Mouse (Mus musculus) retina, embryonic 14.5 days (tissue): ENCODE measurements around the gene Psmb7.

Source experiments
- DNase-seq: peaks from one replicate; pipeline ENCODE4 v3.0.0-alpha.2; 2015; ENCODE audit warnings: low spot score

The Psmb7 gene

DNA sequence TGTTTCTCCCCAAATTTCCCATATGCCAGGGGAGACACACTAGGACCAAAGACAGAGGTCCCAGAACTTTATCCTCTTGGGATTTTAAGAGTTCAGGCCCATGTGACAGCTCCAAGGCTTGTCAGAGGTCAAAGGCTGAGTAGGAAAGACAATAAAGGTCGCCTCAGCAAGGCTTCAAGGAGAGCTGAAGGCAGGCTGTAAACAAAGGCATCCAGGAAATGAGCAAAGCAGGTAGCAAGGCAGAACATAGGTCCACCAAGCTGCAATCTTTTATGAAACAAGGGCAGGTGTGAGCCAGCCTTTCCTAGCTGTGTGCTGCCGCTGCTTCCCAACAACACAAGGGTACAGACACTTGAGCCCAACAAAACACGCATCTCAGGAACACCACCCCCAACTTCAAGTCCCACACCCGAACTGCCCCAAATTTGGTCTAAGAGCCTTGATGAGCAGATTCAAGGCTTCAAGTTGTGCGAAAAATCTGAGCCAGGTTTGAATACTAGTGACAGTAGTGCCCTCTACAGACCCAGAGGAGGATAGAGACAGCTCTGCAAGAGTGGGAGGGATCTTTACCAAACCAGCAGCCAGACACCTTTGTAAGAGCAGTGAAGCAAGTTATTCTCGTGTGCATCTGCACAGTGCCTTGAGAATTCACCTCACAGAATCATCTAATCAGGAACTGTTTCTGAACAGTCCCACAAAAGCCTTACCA is 52.0 kb downstream of the Psmb7 start:
- DNase-seq: peak; percentile 60

DNA sequence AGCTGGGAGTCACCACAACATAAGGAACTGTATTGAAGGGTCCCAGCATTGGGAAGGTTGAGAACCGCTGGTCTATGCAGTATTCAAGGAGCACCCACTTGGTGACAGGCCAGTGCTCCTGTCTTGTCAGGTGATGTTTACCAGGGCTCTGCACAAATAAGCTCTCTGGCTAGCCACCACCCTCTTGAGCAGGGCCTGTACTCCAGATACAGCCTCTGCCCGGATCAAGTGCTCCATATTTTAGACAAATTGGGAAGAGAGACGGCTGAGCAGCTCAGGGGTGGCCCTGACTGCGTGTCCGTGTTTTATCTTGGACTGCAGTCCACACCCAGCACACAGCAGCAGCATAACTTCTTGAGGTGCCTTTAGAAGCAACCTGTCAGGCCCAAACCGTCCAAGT is 57.2 kb downstream of the Psmb7 start:
- DNase-seq: no peak

DNA sequence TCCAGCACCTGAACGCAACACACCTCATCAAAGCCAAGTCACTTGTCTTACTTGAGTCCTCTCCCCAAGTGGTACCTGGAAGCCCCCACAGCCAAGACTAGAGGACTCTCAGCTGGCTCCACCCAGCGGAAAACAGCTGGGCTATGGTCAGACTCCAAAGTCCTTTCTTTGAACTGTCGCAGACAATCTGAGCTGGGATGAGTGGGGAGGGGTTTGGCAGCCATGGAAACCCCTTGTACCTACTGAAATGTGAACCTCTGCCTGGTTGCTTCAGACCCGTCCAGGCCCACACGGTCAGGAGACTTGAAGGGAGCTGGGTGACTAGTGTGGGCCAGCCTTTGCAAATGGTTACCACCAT is 58.5 kb downstream of the Psmb7 start:
- DNase-seq: peak; percentile 32

DNA sequence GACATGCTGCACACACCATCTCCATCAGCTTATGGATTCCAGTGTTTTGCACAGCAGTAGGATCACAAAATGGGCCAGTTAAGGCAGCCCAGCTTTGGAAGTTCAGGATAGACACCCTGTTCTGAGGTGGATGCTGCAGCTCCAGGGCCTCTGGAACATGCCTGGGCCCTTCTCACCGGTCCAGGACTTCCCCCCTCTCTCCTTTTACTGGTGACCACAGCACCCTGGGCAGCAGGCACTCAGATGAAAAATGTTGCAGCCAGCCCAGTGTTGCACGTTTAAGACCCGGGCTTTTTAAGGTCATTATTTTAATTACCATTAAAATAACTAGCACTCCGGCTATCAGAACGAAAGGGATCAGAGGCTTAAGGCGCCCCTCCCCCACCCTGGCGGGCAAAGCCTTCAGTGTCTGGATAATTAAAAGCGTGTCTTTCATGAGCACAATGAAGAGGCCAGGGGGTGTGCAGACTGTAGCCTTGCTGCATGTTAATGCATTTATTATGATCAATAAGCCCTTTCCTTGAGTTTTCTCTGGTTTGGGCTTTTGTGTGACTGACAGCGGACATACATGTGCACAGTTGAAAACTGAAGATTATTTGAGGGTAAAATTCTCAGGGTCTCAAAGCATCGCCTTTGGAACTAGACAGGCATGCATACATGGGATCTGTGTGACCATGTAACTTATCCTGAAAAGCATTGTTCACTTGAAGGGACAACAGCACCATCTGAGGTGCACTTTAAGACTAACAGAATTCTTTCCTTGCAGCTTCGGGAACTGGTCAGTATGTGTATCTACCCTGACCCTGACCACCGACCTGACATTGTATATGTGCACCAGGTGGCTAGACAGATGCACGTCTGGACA is 59.1 kb downstream of the Psmb7 start:
- peak; percentile 76 for DNase-seq

DNA sequence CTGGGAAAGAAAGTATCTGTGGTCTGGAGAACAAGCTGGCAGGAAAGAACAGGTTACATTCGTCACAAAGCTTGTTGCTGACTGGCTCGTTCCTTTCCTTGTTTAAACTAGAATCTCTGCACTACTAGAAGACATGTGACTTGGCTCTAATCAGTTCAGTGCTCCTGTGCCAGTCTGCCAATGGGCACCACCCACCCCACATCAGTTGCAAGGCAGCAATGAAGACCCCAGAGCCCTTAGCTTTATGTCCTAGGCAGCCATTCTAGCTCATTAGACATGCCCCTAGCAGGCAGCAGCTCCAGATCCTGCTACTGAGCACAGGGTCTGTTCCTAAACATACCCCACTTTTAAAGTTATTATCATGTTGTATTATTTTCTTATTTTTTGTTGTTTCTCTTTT is 59.9 kb downstream of the Psmb7 start:
- no peak for DNase-seq

DNA sequence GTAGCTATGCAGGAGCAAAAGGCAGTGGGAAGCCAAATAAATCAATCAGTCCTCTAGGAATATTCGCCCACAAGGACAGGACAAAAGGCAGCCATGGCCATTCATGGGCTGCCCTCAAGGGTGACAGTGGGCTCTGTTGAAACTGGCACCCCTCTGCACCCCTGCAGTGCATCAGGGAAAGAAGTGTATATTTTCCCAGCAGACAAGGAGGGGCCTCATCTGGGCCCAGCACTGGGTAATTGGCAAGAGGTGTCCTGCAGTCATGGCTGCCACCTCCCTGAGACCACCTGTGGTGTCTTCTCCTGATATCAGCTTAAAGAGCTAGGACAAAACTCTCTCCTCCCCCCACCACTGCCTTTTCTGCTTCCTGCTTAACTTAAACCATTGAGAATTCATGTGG is 64.4 kb downstream of the Psmb7 start:
- DNase-seq: no peak

DNA sequence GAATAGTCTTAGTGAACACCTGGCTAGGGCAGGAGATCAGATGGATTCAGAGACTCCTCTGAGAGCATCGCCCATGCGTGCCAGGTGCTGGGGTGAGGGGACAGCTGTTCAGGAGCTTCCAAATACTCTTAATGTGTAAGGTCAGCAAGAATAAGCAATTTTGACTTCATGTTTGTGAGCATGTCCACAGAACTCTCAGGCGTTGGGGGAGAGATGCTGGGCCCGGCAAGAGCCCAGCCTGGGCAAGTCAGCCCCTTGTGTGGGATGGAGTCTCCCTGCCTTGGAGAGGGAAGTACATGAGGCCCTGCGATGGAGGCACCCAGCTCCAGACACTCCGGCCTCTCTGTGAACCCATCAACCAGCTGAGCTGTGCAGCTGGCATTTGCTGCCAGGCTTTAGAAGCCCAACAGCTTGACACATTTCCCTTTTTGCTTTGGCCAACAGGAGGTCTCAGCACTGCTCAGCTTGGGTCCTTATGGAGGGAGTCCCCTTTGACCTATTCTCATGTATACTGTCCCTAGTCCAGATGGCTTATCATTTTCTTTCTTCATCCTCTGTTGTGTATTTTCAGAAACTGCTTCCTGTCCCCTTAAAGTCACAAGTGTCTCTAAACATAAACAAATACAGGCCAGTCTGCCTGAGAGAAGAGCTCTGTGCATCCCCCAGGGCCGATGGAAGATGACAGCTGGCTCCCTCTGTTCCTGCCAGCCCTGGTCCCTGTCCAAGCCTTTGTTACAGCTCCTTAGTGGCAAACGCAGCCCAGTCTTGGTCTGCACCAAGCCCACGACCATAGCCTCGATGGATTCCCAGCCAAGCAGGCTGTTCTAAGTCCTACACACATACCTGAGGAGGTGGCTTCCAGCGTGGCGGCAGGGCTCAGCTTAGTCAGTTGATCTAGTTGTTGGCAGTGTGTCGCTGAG is 65.0 kb downstream of the Psmb7 start:
- DNase-seq: peak; percentile 42

DNA sequence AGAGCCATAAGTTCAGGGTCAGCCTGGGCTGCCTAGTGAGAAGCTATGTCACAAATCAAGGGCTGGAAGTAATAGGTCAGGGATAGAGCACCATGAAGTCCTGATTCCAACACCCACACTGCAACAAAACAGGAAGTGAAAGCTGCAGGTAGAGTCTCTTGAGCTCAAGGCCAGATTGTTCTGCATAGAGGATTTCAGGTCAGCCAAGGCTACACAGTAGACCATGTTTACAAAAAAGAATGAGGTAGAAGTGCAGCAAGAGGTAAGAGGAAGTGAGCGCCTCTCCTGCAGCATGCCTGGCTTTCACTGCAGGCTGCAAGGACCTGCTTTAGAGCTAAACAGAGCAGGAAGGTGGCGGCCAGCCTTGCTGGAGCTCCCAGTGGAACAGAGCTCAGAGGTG is 69.2 kb downstream of the Psmb7 start:
- DNase-seq: no peak

DNA sequence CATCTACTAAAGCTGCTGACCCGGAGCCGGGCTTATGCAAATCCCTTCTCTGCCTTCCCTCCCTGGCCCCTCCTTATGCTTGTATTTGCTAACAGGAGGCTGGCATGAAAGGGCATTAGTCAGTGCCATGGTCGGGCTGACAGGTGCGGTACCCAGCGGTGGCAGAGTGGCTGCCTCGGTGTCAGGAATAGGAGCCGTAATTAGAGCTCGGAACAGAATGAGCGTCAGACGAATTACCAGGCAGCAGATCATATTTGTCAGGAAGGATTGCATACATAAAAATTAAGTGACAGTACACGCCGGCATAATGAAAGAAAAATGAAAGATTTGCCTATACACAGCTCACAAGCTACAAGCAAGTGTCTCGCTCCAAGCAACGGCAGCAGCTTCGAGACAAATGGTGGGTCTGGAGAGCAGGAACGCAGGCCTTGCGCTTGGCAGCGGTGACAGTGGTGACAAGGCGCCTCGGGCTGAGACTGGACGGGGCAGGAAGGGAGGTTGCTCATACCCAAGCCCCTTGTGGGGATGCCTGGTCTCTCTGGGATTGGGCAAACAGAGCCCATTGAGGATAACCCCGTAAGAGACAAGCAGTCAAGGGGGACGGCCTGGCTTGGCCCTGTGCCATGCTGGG is 71.8 kb downstream of the Psmb7 start:
- DNase-seq: no peak

DNA sequence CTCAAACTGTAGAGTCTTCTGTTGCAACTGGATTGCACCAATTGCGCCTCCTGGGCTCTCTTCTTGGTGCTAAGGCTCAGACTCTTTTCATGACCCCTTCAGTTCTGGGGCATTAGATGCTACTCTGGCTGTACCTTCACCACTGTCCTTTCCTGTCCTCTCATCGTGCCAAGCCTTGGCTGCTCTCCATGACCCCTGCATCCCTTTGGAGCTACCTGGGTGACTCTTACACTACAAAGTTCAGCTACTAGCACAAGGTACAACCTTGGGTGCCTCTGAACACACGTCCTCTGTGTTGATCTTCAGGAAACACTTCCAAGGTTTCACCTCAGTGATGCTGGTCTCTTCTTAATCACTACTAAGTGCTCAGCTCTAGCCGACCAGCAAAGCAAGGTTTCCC is 81.3 kb downstream of the Psmb7 start:
- DNase-seq: no peak

DNA sequence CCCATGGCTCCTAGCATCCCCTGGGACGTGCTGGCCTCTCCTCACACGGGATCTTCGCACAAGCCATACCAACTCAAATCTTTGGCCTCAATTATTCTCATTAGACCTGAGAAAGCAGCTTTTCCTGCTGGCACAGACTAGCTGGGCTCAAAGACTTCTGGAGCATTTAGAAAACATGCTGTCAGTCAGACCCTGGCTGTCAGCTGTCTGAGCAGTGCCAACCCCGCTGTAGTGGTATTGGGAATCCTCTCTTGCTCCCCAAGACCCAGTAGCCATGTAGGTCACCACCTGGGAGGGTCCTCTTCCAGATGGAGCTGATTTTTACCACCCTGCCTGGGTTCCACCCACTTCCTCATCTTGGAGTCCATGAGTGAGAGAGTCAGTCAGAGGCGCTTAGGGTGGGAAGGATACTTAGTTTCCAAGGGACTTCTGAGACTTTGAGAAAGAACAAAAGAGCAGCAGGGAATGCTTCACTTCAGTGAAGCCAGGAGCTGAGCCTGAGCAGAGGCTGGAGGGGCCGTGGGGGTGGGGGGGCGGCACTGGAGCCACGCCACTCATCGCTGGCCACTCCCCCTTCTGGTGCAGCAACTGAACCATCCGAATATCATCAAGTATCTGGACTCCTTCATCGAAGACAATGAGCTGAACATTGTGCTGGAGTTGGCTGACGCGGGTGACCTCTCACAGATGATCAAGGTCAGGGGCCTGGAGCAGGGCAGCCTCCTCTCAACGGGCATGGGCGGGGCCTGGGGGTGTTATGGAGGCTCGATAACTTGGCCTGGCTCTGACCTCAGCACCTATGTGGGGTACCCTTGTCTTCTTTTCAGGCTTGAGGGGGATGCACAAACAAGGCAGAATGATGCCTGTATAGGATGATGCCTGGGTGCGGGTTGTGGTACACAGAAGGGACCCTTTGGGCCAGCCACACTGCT is 83.3 kb downstream of the Psmb7 start:
- DNase-seq: peak; percentile 64

DNA sequence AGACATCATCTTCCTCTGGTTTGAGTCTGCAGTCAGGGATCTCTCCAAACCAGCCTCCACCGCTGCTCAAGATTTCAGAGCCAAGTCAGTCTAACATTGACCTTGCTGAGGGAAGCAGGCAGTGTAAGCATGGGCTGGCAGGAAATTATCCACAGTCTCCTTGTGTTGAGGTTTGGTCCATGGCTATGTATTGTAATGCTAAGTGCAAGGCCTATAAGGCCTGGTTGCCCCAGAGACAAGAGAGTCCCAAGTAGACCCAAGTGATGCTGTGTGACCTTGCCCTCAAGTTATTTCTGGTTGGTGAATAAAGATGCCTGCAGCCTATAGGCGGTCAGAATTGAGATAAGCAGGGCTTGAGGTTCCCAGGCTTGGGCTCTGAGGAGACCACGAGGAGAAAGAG is 87.2 kb downstream of the Psmb7 start:
- DNase-seq: no peak

DNA sequence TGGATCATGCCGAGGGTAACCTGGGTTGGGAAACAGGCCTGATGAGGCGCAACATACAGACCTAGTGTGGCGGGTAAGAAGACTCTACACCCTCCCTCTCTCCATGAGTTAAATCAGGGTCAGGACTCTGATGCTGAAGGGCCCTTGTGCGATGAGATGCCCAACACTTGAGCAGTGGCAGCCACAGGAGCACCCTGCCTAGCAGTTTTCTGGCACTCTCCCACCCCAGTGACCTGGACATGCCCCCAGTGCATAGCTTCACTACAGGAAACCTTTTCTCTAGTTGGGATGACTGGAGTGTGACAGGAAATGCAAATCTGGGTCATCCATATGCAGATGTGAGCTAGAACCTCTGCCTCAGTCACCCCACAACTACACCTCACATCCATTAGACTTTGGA is 88.2 kb downstream of the Psmb7 start:
- no peak for DNase-seq

DNA sequence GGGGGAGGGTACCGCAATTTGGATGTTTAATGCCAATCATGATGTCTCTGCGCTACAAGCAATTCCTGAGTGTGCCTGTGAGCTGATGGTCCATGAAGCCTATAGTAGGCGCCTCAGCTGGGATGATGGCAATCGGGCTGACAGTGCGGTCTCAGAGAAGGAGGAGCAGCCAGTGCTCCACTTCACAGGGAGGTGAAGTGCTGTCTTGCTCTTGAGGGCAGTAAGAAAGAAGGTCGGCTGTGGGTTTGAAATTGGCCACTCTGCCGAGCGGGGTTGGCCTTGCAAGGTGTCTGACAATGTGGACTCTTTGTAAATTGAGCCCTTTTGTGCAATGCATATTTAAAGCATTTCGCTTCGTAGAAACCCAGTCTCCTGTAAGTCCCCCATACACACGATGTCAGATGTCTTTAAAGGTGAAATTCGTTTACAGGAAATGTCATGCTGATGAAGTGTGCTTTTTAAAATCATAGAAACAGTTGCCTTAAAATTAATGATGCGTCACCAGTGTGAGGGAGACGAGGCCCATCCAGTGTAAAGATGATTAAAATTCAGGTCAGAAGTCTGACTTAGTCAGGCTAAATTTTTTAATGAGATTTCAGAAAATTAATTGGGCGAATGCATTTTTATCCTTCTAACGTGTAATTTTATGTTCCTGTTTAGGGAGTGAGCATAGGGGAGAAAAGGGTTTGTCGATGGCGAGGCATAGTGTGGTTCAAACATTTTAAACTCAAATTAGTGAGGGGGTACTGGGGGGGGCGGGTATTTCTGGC is 89.5 kb downstream of the Psmb7 start:
- peak; percentile 69 for DNase-seq

DNA sequence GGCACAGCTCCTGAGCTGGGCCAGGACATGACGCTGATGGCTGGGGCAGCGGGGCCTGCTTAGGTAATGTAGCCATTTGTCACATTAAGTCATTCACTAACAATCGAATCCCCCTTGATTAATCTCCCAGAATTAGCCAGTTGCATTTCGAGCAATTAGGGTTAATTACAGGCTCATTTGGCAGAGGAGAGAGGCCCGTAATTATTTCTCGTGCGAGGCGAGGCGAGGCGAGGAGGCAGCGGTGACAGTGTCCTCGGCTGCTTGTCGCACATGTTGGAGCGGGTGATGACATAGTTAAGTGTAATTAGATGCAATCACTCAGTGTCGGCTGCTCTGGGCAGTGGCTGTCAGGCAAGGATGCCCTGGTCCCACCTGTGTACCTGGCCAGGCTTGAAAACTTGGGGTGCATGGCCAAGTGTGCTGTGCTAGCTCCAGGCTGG is 91.9 kb downstream of the Psmb7 start:
- DNase-seq: peak; percentile 35

DNA sequence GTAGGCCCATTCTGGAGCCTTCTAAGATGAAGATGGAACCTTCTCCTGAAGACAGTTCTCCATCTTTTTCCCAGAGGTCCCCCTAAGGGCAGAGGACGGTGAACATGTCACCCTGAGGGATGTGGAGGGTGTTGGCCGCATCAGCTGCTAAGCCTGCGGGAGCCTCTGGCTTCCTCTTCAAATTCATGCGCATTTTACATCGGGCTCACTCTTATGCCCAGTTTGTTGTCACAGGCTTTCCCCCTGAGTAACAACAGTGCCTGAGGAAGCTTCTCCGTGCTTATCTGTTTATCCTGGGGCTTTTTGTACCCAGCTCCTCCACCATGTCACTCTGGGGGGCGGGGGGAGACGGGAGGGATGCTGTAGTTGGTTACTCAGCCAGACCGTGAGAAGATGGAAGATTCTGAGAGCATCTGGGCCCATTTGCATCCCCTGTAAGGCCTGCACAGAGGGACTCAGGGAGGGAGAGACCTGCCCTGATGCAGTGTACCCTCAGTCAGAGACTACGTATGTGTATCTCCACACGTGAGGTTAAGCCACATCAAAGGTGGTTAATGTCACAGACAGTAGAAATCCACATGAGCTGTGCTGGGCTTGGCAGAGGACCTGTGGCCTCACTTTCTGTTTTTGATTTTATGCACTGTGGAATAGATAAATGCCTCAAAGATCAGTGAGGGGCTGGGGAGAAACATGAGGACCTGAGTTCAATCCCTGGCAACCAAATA is 95.9 kb downstream of the Psmb7 start:
- no peak for DNase-seq

DNA sequence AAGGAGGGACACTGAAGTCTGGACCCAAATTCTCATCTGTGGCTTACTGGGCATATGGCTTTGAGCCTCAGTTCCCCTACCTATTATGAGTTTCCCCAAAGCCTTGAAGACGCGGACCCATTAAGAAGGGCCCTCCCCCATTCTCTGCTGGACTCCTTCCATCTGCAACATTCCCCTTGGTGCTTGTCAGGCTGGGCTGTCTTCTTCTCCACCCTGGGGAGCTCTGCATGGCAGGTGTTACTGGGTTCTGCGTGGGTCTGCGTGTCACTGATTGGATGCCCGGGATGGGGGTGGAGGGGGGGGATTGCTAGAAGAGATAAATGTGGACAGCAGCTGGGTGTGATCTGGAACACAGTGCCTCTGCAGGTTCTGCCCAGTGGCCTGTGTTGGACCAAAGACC is 97.1 kb downstream of the Psmb7 start:
- no peak for DNase-seq

DNA sequence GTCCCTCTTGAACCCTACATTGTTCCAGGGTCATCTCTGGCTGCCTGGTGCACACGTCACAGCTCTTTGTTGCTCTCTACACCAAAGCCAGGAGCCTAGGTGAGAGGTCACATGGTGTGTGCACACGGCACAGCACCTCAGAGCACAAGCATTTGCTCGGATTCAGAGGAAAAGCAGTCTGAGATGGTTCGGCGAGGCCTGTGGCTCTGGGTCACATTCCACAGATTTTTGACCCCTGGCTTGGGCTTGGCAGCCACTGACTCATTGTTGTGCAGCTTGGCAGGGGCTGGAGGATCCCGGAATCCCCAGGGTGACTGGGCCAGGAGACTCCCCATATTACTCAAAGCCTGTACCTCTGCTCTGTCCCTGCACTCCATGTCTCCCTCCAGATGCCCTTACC is 97.7 kb downstream of the Psmb7 start:
- no peak for DNase-seq

DNA sequence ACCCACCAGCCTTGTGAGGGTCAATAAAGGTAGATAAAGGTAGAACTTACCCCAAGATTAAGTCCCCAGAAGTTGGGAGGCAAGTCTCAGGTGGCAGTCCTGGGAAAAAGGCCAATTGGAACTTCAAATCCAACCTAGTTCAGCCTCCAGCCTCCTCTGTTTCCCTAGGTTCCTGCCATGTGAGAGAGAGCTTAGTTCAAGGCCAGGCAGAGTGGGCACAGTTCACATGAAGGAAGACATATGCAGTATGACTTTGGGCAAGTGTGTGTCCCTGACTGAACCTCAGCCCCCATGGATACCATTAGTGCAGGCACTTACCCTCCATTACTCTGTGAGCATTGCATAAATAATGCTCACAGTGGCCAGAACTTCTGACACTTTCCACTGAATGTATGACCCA is 98.2 kb downstream of the Psmb7 start:
- DNase-seq: no peak
